Mouse (Mus musculus) C2C12 (cell line): ENCODE results near the gene Mmp20.

Source experiments
- CTCF ChIP-seq: IDR thresholded peaks from one replicate; pipeline ENCODE4 v1.5.1; 2011; ENCODE audit not compliant: control insufficient read depth, insufficient read depth, insufficient read length
- MAX ChIP-seq: IDR thresholded peaks from one replicate; pipeline ENCODE4 v1.6.1; 2011; ENCODE audit warnings: mild to moderate bottlenecking, control low read depth
- MYOD1 ChIP-seq: IDR thresholded peaks from one replicate; pipeline ENCODE4 v1.6.1; 2011; ENCODE audit warnings: low read depth; ENCODE audit not compliant: control insufficient read depth, insufficient read length
- MYOG ChIP-seq: IDR thresholded peaks from one replicate; pipeline ENCODE4 v1.6.1; 2011; ENCODE audit not compliant: control insufficient read depth, insufficient read length; ENCODE audit errors: extremely low read depth
- USF1 ChIP-seq: IDR thresholded peaks from one replicate; pipeline ENCODE4 v1.6.1; 2011; ENCODE audit warnings: low read depth, mild to moderate bottlenecking, control low read depth, moderate library complexity

DNA sequence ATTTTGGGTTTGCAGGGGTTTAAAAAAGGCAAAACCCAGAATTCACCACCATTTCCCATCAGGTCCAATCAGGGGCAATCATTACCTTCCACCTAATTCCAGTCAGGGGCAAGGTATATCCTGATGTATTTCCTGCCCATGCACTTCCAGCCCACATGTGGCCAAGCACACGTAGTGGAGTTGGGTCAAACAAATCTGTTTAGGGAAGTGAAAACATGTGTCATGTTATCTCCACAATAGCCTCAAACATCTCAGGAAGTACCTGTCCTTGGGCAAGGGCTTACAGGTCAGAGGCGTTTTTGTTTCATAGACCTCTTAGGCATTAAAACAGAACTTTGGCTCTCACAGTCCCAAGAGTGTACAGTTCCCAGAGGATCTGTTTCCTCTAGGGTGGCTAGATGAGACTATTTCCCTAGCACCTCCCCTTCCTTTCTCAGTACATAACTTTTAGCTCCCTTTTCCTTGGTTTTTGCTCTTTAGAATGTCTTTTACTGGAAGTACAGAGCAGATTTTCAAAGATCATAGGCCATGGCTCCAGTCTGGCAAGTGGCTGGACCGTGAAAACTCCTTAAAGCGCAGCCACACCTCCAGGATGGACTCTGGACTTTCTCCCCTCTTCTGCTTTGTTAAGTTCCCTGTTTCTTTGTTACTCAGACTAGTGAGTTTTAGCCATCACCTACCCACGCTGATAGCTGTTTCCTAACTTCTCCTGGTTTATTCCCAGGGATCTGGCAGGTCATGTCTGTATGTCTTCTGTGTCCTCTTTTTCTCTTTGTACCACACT is 22.6 kb downstream of the Mmp20 start:
- TF ChIP-seq CTCF (no peak), MYOG (no peak), USF1 (no peak), MAX (no peak), MYOD1 (no peak)
